Mouse (Mus musculus) CH12.LX (cell line): ENCODE data around the gene Exoc3l4. TPM values are rescaled to one million over a fixed set of nuclear protein-coding genes. Genes with fewer than 3 reads are reported as not detected.

Experiments used
- DNase-seq: peaks from one replicate; pipeline ENCODE4 v3.0.0-alpha.2; 2013; ENCODE audit errors: extremely low read depth
- H3K27ac ChIP-seq: 2 replicates; pipeline ENCODE4 v1.5.1; 2012; ENCODE audit warnings: low read depth, mild to moderate bottlenecking, control low read depth, moderate library complexity; ENCODE audit not compliant: insufficient read depth
- H3K27me3 ChIP-seq: replicated peaks from 2 replicates; pipeline ENCODE3; 2012; ENCODE audit warnings: inconsistent platforms
- H3K36me3 ChIP-seq, 2 experiments: replicated peaks in 1 of 2; 2 replicates each; pipeline versions ENCODE3 to v1.6.1; 2012; ENCODE audit warnings: inconsistent platforms in 1 of 2, low read length in 1 of 2, mild to moderate bottlenecking in 1 of 2, mixed read lengths in 1 of 2, moderate library complexity in 1 of 2; ENCODE audit not compliant: control insufficient read depth in 1 of 2, insufficient read depth in 1 of 2
- H3K4me1 ChIP-seq, 2 experiments: 2 replicates each; pipeline ENCODE4 v1.6.1; 2012; ENCODE audit warnings: inconsistent platforms in 1 of 2, moderate library complexity in 1 of 2; ENCODE audit not compliant: insufficient read depth in 2 of 2, control insufficient read depth in 1 of 2
- H3K4me2 ChIP-seq: 2 replicates; pipeline ENCODE4 v1.6.1; 2012; ENCODE audit warnings: low read depth, mild to moderate bottlenecking, control low read depth; ENCODE audit not compliant: poor library complexity, insufficient read depth, severe bottlenecking
- H3K4me3 ChIP-seq, 3 experiments: fragments of 150-350 bp in 1 of 3; sonication (generic) in 1 of 3; replicated peaks in 1 of 3; 2 replicates each; pipeline versions ENCODE3 to v1.5.1; 2011 to 2012; ENCODE audit warnings: low read depth in 2 of 3, low read length in 2 of 3, mild to moderate bottlenecking in 2 of 3, moderate library complexity in 2 of 3, control low read depth in 1 of 3, improper control_type of control experiment in 1 of 3, inconsistent platforms in 1 of 3, mixed read lengths in 1 of 3; ENCODE audit not compliant: poor library complexity in 1 of 3
- H3K79me2 ChIP-seq: replicated peaks from 2 replicates; pipeline ENCODE4 v1.6.1; 2012; ENCODE audit warnings: mild to moderate bottlenecking, moderate library complexity; ENCODE audit not compliant: control insufficient read depth, poor library complexity, insufficient read depth, severe bottlenecking; ENCODE audit errors: extremely low read depth
- H3K9ac ChIP-seq: 2 replicates; pipeline ENCODE4 v1.6.1; 2012; ENCODE audit warnings: low read depth, mild to moderate bottlenecking, control low read depth, moderate library complexity; ENCODE audit not compliant: insufficient read depth
- H3K9me3 ChIP-seq: replicated peaks from 2 replicates; pipeline ENCODE3; 2012; ENCODE audit warnings: low read length, inconsistent platforms, mixed read lengths
- CTCF ChIP-seq, 2 experiments: IDR thresholded peaks in 1 of 2; conservative IDR thresholded peaks in 1 of 2; 2 replicates each; pipeline ENCODE4 v1.5.1; 2011 to 2012; ENCODE audit warnings: low read depth in 2 of 2, low read length in 2 of 2, improper control_type of control experiment in 1 of 2, inconsistent platforms in 1 of 2, mild to moderate bottlenecking in 1 of 2, moderate library complexity in 1 of 2
- E2F4 ChIP-seq: IDR thresholded peaks from 2 replicates; pipeline ENCODE4 v1.6.1; 2011; ENCODE audit warnings: low read depth, low read length, improper control_type of control experiment; ENCODE audit not compliant: insufficient replicate concordance
- ELF1 ChIP-seq: IDR thresholded peaks from 2 replicates; pipeline ENCODE4 v1.6.1; 2014; ENCODE audit warnings: low read depth, mild to moderate bottlenecking, inconsistent platforms, low read length, improper control_type of control experiment
- EP300 ChIP-seq: IDR thresholded peaks from 2 replicates; pipeline ENCODE4 v1.6.1; 2011; ENCODE audit warnings: low read length, improper control_type of control experiment
- GABPA ChIP-seq: IDR thresholded peaks from 2 replicates; pipeline ENCODE4 v1.6.1; 2012; ENCODE audit warnings: low read depth, low read length, improper control_type of control experiment, inconsistent platforms; ENCODE audit not compliant: insufficient replicate concordance
- IRF4 ChIP-seq: IDR thresholded peaks from 2 replicates; pipeline ENCODE4 v1.6.1; 2014; ENCODE audit warnings: low read depth, mild to moderate bottlenecking, inconsistent platforms, low read length, improper control_type of control experiment
- JUN ChIP-seq: IDR thresholded peaks from 2 replicates; pipeline ENCODE4 v1.6.1; 2011; ENCODE audit warnings: low read depth, mild to moderate bottlenecking, low read length, improper control_type of control experiment, moderate library complexity; ENCODE audit not compliant: insufficient read depth
- JUND ChIP-seq: conservative IDR thresholded peaks from 2 replicates; pipeline ENCODE4 v1.6.1; 2011; ENCODE audit warnings: low read depth, low read length, improper control_type of control experiment
- MAFK ChIP-seq: IDR thresholded peaks from 2 replicates; pipeline ENCODE4 v1.6.1; 2011; ENCODE audit warnings: low read length, improper control_type of control experiment; ENCODE audit not compliant: insufficient replicate concordance
- MAX ChIP-seq: IDR thresholded peaks from 2 replicates; pipeline ENCODE4 v1.6.1; 2011; ENCODE audit warnings: low read length, improper control_type of control experiment
- NELFE ChIP-seq: IDR thresholded peaks from 2 replicates; pipeline ENCODE4 v1.6.1; 2011; ENCODE audit warnings: low read depth, low read length, improper control_type of control experiment
- NRF1 ChIP-seq: IDR thresholded peaks from 2 replicates; pipeline ENCODE4 v1.6.1; 2014; ENCODE audit warnings: low read depth, mild to moderate bottlenecking, inconsistent platforms, low read length, improper control_type of control experiment, moderate library complexity
- POLR2A ChIP-seq: IDR thresholded peaks from 2 replicates; pipeline ENCODE4 v1.6.1; 2011; ENCODE audit warnings: low read depth, mild to moderate bottlenecking, improper control_type of control experiment, low read length
- POLR2AphosphoS2 ChIP-seq: IDR thresholded peaks from 2 replicates; pipeline ENCODE4 v1.6.1; 2011; ENCODE audit warnings: low read depth, low read length, improper control_type of control experiment
- RAD21 ChIP-seq: IDR thresholded peaks from 2 replicates; pipeline ENCODE4 v1.6.1; 2011; ENCODE audit warnings: low read depth, mild to moderate bottlenecking, low read length, improper control_type of control experiment, moderate library complexity
- SIN3A ChIP-seq: IDR thresholded peaks from 2 replicates; pipeline ENCODE4 v1.6.1; 2012; ENCODE audit warnings: low read length, improper control_type of control experiment, inconsistent platforms
- SMC3 ChIP-seq: IDR thresholded peaks from 2 replicates; pipeline ENCODE4 v1.6.1; 2011; ENCODE audit warnings: low read depth, low read length, improper control_type of control experiment
- UBTF ChIP-seq: IDR thresholded peaks from 2 replicates; pipeline ENCODE4 v1.6.1; 2012; ENCODE audit warnings: low read depth, mild to moderate bottlenecking, inconsistent platforms, low read length, improper control_type of control experiment, moderate library complexity
- USF1 ChIP-seq: IDR thresholded peaks from 2 replicates; pipeline ENCODE4 v1.6.1; 2014; ENCODE audit warnings: low read depth, mild to moderate bottlenecking, inconsistent platforms, low read length, improper control_type of control experiment
- USF2 ChIP-seq: conservative IDR thresholded peaks from 2 replicates; pipeline ENCODE4 v1.6.1; 2011; ENCODE audit warnings: low read depth, low read length, improper control_type of control experiment
- ZC3H11A ChIP-seq: IDR thresholded peaks from 2 replicates; pipeline ENCODE4 v1.6.1; 2012; ENCODE audit warnings: low read depth, mild to moderate bottlenecking, inconsistent platforms, low read length, improper control_type of control experiment
- ZKSCAN1 ChIP-seq: IDR thresholded peaks from 2 replicates; pipeline ENCODE4 v1.6.1; 2012; ENCODE audit warnings: low read depth, inconsistent platforms, low read length, improper control_type of control experiment, borderline replicate concordance
- ZMIZ1 ChIP-seq: IDR thresholded peaks from 2 replicates; pipeline ENCODE4 v1.6.1; 2012; ENCODE audit warnings: low read depth, mild to moderate bottlenecking, inconsistent platforms, low read length, improper control_type of control experiment
- ZNF384 ChIP-seq: IDR thresholded peaks from 2 replicates; pipeline ENCODE4 v1.6.1; 2012; ENCODE audit warnings: low read depth, low read length, improper control_type of control experiment, inconsistent platforms
- dilution Hi-C: fragments of 300-500 bp; cut with MboI; formaldehyde crosslinking; loops from 2 replicates; pipeline ENCODE4 v1.14.3; 2020; ENCODE audit warnings: low sequenced_read_pairs; ENCODE audit not compliant: extremely low pct_unique_long_range_greater_than_20kb, extremely low pct_ligation_motif_present
- in situ Hi-C: fragments of 300-500 bp; cut with MboI; formaldehyde crosslinking; loops from 3 replicates; pipeline ENCODE4 v1.14.3; 2019; ENCODE audit warnings: low sequenced_read_pairs, low pct_ligation_motif_present, low pct_unique_long_range_greater_than_20kb, mixed read lengths
- polyA plus RNA-seq: library from polyadenylated mRNA; unstranded; fragments of >175 nt; gene quantifications from 2 replicates; pipeline ENCODE4 v1.2.1, GENCODE M21; 2012; ENCODE audit warnings: low read depth; ENCODE audit not compliant: insufficient read length
- total RNA-seq, 2 experiments: library from RNA; depleted of rRNA; stranded (reverse); fragments of 300-350 nt in 1 of 2; fragments of >200 nt in 1 of 2; gene quantifications; 2 replicates each; pipeline ENCODE4 v1.2.3; 2012 to 2014

Exoc3l4 gene
- total and polyA plus RNA-seq, 3 experiments: 0.81 to 1.2 (median 0.85) TPM

DNA sequence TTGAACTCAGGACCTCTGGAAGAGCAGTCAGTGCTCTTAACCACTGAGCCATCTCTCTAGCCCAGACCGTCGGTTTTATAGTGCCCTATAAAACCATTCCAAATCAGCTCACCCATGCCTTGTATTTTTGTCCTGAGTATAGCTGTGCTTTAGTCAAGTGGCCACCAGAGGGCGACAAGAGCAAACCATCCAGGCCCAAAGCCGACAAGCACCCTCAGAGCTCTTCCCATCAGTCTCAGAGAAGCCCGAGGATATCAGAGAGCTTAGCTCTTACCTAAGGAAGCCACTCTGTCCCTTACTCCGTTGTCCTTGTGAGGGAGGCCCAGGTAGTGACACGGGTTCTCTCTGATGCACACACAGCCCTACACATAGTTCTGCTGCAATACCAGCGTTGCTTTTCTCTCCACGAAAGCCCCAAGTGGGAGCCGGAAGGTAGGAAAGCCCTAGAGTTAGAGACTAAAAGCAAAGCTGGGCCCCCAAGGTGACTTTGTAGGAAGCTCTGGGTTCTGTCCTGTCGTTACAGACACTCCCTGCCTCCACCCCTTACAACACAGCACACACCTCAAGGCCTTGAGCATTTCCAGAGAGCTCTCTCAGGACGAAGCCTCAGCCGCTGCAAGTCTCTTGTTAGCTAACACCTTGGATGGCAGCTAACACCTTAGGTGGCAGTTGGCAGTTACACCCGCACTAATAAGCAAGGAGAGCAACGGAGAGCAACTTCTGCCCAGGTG lies 15.2 kb upstream of the Exoc3l4 start:
- Histone ChIP-seq H3K9me3 (no peaks in the 10 kb centered on the region), H3K4me2 (no peak overlapping the region), H3K27me3 (peaks cover 35% of the 10 kb centered on the region), H3K79me2 (no peaks in the 10 kb centered on the region), H3K9ac (no peak overlapping the region), H3K4me1 (peaks cover 0 to 3% of the 10 kb centered on the region in 2 experiments; a peak in 1 of 4 replicates), H3K27ac (no peak overlapping the region), H3K4me3 (no peak overlapping the region), H3K36me3 (no peaks in the 10 kb centered on the region)
- in situ Hi-C loops (no loop called here), dilution Hi-C loops (no loop called here)
- TF ChIP-seq ZMIZ1 (no peak), RAD21 (peak; percentile 84), NELFE (peak; percentile 37; the same call in 1 of the 2 replicates), USF2 (no peak), ZC3H11A (peak; percentile 47; the same call in 1 of the 2 replicates), MAX (0 out of 2 replicates have a peak, but pooled peaks have one; percentile 0), E2F4 (no peak), ZNF384 (no peak), NRF1 (no peak), CTCF (conservative IDR thresholded peaks at IDR 0.05 in 1 of 2, IDR thresholded peaks at IDR 0.05 in 1 of 2; ENCODE audit: low read depth in 2 of 2, low read length in 2 of 2) (peak; percentile 58 to 92), IRF4 (no peak), MAFK (no peak), JUND (no peak), UBTF (no peak), POLR2A (no peak), ELF1 (no peak), SMC3 (peak; percentile 82), JUN (no peak), EP300 (no peak)
- DNase-seq: peak; percentile 74

DNA sequence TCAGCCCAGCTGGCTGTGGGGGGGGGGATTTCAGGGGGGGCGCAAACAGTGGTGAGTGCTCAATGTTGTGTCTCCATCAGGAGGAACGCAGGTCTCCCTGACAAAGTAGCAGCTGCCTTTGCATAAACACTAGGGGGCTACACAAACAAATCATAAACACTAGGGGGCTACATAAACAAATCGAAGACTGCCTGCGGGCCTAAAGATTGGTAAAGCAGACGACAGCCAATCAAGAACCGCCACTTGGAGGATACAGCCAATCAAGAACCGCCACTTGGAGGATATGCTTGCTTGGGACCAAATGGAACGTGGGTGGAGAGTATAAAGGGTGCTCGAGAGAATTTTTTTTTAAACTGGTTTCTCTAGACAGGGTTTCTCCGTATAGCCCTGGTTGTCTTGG lies 11.9 kb upstream of the Exoc3l4 start:
- Histone ChIP-seq H3K9me3 (no peaks in the 10 kb centered on the region), H3K27ac (no peak overlapping the region), H3K4me2 (no peak overlapping the region), H3K9ac (no peak overlapping the region), H3K36me3 (no peaks in the 10 kb centered on the region), H3K79me2 (no peaks in the 10 kb centered on the region), H3K4me3 (no peak overlapping the region), H3K4me1 (peaks cover 0 to 3% of the 10 kb centered on the region in 2 experiments; a peak in 1 of 4 replicates), H3K27me3 (peaks cover 27% of the 10 kb centered on the region)
- in situ Hi-C loops (no loop called here), dilution Hi-C loops (no loop called here)
- DNase-seq: no peak
- no peak for TF ChIP-seq SIN3A
- no peak for TF ChIP-seq IRF4
- 0 out of 4 replicates have a peak, but pooled peaks of 1 of the 2 experiments have one; percentile 11 for TF ChIP-seq CTCF (conservative IDR thresholded peaks at IDR 0.05 in 1 of 2, IDR thresholded peaks at IDR 0.05 in 1 of 2; ENCODE audit: low read depth in 2 of 2, low read length in 2 of 2)
- TF ChIP-seq GABPA: no peak
- TF ChIP-seq RAD21: no peak
- no peak for TF ChIP-seq USF2
- TF ChIP-seq USF1: no peak
- no peak for TF ChIP-seq ZKSCAN1
- TF ChIP-seq POLR2AphosphoS2: no peak
